Mouse (Mus musculus) embryonic fibroblast, embryonic 13.5 days (primary cell): ENCODE measurements at regions not wholly inside any gene's neighbourhood (a gene's known extent, or its start where the extent isn't known, plus 50 kb on each side); places are given as distances from the start of the nearest gene placed in this dataset.

Experiments used
- H3K27ac ChIP-seq: 2 replicates; pipeline ENCODE4 v1.5.1; 2012; ENCODE audit warnings: low read length, control low read depth, inconsistent platforms; ENCODE audit not compliant: insufficient read depth
- H3K4me1 ChIP-seq: 2 replicates; pipeline ENCODE4 v1.6.1; 2011; ENCODE audit warnings: low read length; ENCODE audit not compliant: control insufficient read depth, insufficient read depth
- H3K4me3 ChIP-seq: 2 replicates; pipeline ENCODE4 v1.5.1; 2011; ENCODE audit warnings: mild to moderate bottlenecking, control low read depth, low read length; ENCODE audit not compliant: insufficient read depth
- CTCF ChIP-seq: IDR thresholded peaks from 2 replicates; pipeline ENCODE4 v1.5.1; 2011; ENCODE audit warnings: mild to moderate bottlenecking, control low read depth, low read length, moderate library complexity, borderline replicate concordance; ENCODE audit not compliant: insufficient read depth
- POLR2A ChIP-seq: IDR thresholded peaks from 2 replicates; pipeline ENCODE4 v1.6.1; 2011; ENCODE audit warnings: low read depth, mild to moderate bottlenecking, control low read depth, low read length, moderate library complexity

GRCm38 (mm10) chr3:42467125-42467524, 724.7 kb downstream of the D3Ertd751e start:
- H3K27ac ChIP-seq: no peak overlapping the region
- H3K4me3 ChIP-seq: no peak overlapping the region
- TF ChIP-seq CTCF (no peak), POLR2A (no peak)
- H3K4me1 ChIP-seq: no peaks in the 10 kb centered on the region

- Histone ChIP-seq H3K27ac (no peak overlapping the region), H3K4me1 (no peaks in the 10 kb centered on the region), H3K4me3 (no peak overlapping the region)
- TF ChIP-seq POLR2A (no peak), CTCF (no peak)
Measured at GRCm38 (mm10) chr3:42514922-42515593, 772.6 kb downstream of the D3Ertd751e start.

- Histone ChIP-seq H3K4me3 (no peak overlapping the region), H3K4me1 (no peaks in the 10 kb centered on the region), H3K27ac (no peak overlapping the region)
- TF ChIP-seq CTCF (no peak), POLR2A (no peak)
Measured at GRCm38 (mm10) chr3:42516286-42516685, 773.9 kb downstream of the D3Ertd751e start.

- TF ChIP-seq POLR2A: no peak
- TF ChIP-seq CTCF: no peak
- Histone ChIP-seq H3K27ac (no peak overlapping the region), H3K4me3 (no peak overlapping the region), H3K4me1 (no peaks in the 10 kb centered on the region)
Measured at GRCm38 (mm10) chr3:42531397-42531796, 789.0 kb downstream of the D3Ertd751e start.

GRCm38 (mm10) chr3:42566731-42567130, 824.3 kb downstream of the D3Ertd751e start:
- Histone ChIP-seq H3K4me1 (no peaks in the 10 kb centered on the region), H3K27ac (no peak overlapping the region), H3K4me3 (no peak overlapping the region)
- TF ChIP-seq POLR2A: no peak
- no peak for TF ChIP-seq CTCF

GRCm38 (mm10) chr3:42570364-42571024, 828.1 kb downstream of the D3Ertd751e start:
- no peak for TF ChIP-seq CTCF
- TF ChIP-seq POLR2A: no peak
- H3K4me3 ChIP-seq: no peak overlapping the region
- H3K27ac ChIP-seq: no peak overlapping the region
- H3K4me1 ChIP-seq: no peaks in the 10 kb centered on the region

GRCm38 (mm10) chr3:42571877-42572459, 829.6 kb downstream of the D3Ertd751e start:
- Histone ChIP-seq H3K4me1 (no peaks in the 10 kb centered on the region), H3K4me3 (no peak overlapping the region), H3K27ac (no peak overlapping the region)
- TF ChIP-seq POLR2A (no peak), CTCF (no peak)

GRCm38 (mm10) chr3:42573155-42573554, 830.7 kb downstream of the D3Ertd751e start:
- TF ChIP-seq CTCF: no peak
- no peak for TF ChIP-seq POLR2A
- no peak overlapping the region for H3K4me3 ChIP-seq
- H3K4me1 ChIP-seq: no peaks in the 10 kb centered on the region
- no peak overlapping the region for H3K27ac ChIP-seq

GRCm38 (mm10) chr3:42582311-42582710, 839.9 kb downstream of the D3Ertd751e start:
- TF ChIP-seq POLR2A (no peak), CTCF (no peak)
- Histone ChIP-seq H3K27ac (no peak overlapping the region), H3K4me1 (no peaks in the 10 kb centered on the region)

More at GRCm38 (mm10) chr3:42582311-42582710, 839.9 kb downstream of the D3Ertd751e start:
- H3K4me3 ChIP-seq: no peak overlapping the region
